Mouse (Mus musculus): ENCODE data around the gene Slc22a15.
"Not testable (repeated sequence)": the region's sequence is repeated elsewhere in the genome, so short reads cannot be mapped to it uniquely, and the experiment has no call there.

Slc22a15 gene

GRCm38 (mm10) chr3:101859740-101860139 is 64.5 kb downstream of the Slc22a15 start:
- DNase-seq, result no peak

- DNase-seq, result no peak
Measured at GRCm38 (mm10) chr3:101854075-101854474, 70.2 kb downstream of the Slc22a15 start.

- no peak for DNase-seq
Measured at GRCm38 (mm10) chr3:101851363-101851762, 72.9 kb downstream of the Slc22a15 start.

GRCm38 (mm10) chr3:101848816-101849215 is 75.4 kb downstream of the Slc22a15 start, which contains the start of gene Mab21l3:
TSS of gene Mab21l3 (minus strand) at chr3:101848959.
- DNase-seq, result no peak

GRCm38 (mm10) chr3:101846096-101846495 is 78.2 kb downstream of the Slc22a15 start:
- no peak for DNase-seq

- no peak for DNase-seq
Measured at GRCm38 (mm10) chr3:101842372-101843094, 81.7 kb downstream of the Slc22a15 start.

- no peak for DNase-seq
Measured at GRCm38 (mm10) chr3:101839327-101839726, 84.9 kb downstream of the Slc22a15 start.

- no peak for DNase-seq
Measured at GRCm38 (mm10) chr3:101836971-101837370, 87.3 kb downstream of the Slc22a15 start.

GRCm38 (mm10) chr3:101836532-101836931 is 87.7 kb downstream of the Slc22a15 start:
- no peak for DNase-seq

GRCm38 (mm10) chr3:101836045-101836444 is 88.2 kb downstream of the Slc22a15 start:
- peak; percentile 91 for DNase-seq

GRCm38 (mm10) chr3:101831189-101831858 is 92.9 kb downstream of the Slc22a15 start:
- peak; percentile 52 for DNase-seq

- no peak for DNase-seq
Measured at GRCm38 (mm10) chr3:101829881-101830616, 94.2 kb downstream of the Slc22a15 start.

GRCm38 (mm10) chr3:101828595-101828994 is 95.7 kb downstream of the Slc22a15 start:
- no peak for DNase-seq

GRCm38 (mm10) chr3:101827220-101827715 is 97.0 kb downstream of the Slc22a15 start:
- no peak for DNase-seq

GRCm38 (mm10) chr3:101824338-101824737 is 99.9 kb downstream of the Slc22a15 start:
- DNase-seq, result no peak

- no peak for DNase-seq
Measured at GRCm38 (mm10) chr3:101822052-101822451, 102.2 kb downstream of the Slc22a15 start.

- not testable (repeated sequence) for DNase-seq
Measured at GRCm38 (mm10) chr3:101820708-101821107, 103.5 kb downstream of the Slc22a15 start.

GRCm38 (mm10) chr3:101816006-101816405 is 108.2 kb downstream of the Slc22a15 start:
- DNase-seq, result no peak

GRCm38 (mm10) chr3:101814790-101815189 is 109.5 kb downstream of the Slc22a15 start:
- DNase-seq, result no peak

GRCm38 (mm10) chr3:101812341-101812962 is 111.8 kb downstream of the Slc22a15 start:
- peak; percentile 76 for DNase-seq

- DNase-seq, result no peak
Measured at GRCm38 (mm10) chr3:101811931-101812330, 112.3 kb downstream of the Slc22a15 start.

GRCm38 (mm10) chr3:101807646-101808045 is 116.6 kb downstream of the Slc22a15 start:
- no peak for DNase-seq

- peak; percentile 53 for DNase-seq
Measured at GRCm38 (mm10) chr3:101806941-101807340, 117.3 kb downstream of the Slc22a15 start.
